Mouse (Mus musculus) megakaryocyte progenitor cell, adult 5-6 weeks (primary cell): Measurements from ENCODE around the gene Cacna1e. TPM values are rescaled to one million over a fixed set of nuclear protein-coding genes. Genes with fewer than 3 reads are reported as not detected.

Experiments
- ATAC-seq: replicated peaks from 2 replicates; pipeline ENCODE4 v1.8.0; 2016; ENCODE audit warnings: mild to moderate bottlenecking, moderate TSS enrichment, inconsistent platforms; ENCODE audit not compliant: poor library complexity
- total RNA-seq, 2 experiments: library from RNA; stranded (forward) in 1 of 2; stranded (reverse) in 1 of 2; fragments of 157-497, 149-512 nt in 1 of 2; fragments of 200-1000 nt in 1 of 2; gene quantifications; 2 replicates each; pipeline versions ENCODE4 v1.2.3 to v1.2.4; 2015 to 2017

Cacna1e gene
- total RNA-seq, 2 experiments from 2014 or later = 0.07 to 0.12 TPM

GRCm38 (mm10) chr1:154841057-154841630 is 43.2 kb downstream of the Cacna1e start:
- peak; percentile 39; the same call in 1 of the 2 replicates for ATAC-seq

- no peak for ATAC-seq
Observed at GRCm38 (mm10) chr1:154839272-154839671, 45.0 kb downstream of the Cacna1e start.

- ATAC-seq = no peak
Observed at GRCm38 (mm10) chr1:154836473-154836872, 47.8 kb downstream of the Cacna1e start.

GRCm38 (mm10) chr1:154832168-154832539 is 52.1 kb downstream of the Cacna1e start:
- ATAC-seq = no peak

- ATAC-seq = no peak
Observed at GRCm38 (mm10) chr1:154831269-154832167, 52.8 kb downstream of the Cacna1e start.

GRCm38 (mm10) chr1:154830051-154830450 is 54.2 kb downstream of the Cacna1e start:
- no peak for ATAC-seq

- ATAC-seq = peak; percentile 96
Observed at GRCm38 (mm10) chr1:154823098-154823497, 61.2 kb downstream of the Cacna1e start.

- no peak for ATAC-seq
Observed at GRCm38 (mm10) chr1:154820422-154820821, 63.9 kb downstream of the Cacna1e start.

- ATAC-seq = no peak
Observed at GRCm38 (mm10) chr1:154819960-154820359, 64.3 kb downstream of the Cacna1e start.

- no peak for ATAC-seq
Observed at GRCm38 (mm10) chr1:154818742-154819141, 65.6 kb downstream of the Cacna1e start.

- ATAC-seq = no peak
Observed at GRCm38 (mm10) chr1:154816836-154817235, 67.5 kb downstream of the Cacna1e start.

GRCm38 (mm10) chr1:154816267-154816666 is 68.0 kb downstream of the Cacna1e start:
- ATAC-seq = no peak

GRCm38 (mm10) chr1:154805742-154806141 is 78.6 kb downstream of the Cacna1e start:
- no peak for ATAC-seq

- no peak for ATAC-seq
Observed at GRCm38 (mm10) chr1:154805038-154805437, 79.3 kb downstream of the Cacna1e start.

- ATAC-seq = no peak
Observed at GRCm38 (mm10) chr1:154802301-154802904, 81.9 kb downstream of the Cacna1e start.

- no peak for ATAC-seq
Observed at GRCm38 (mm10) chr1:154799257-154799656, 85.0 kb downstream of the Cacna1e start.

GRCm38 (mm10) chr1:154798771-154799170 is 85.5 kb downstream of the Cacna1e start:
- ATAC-seq = no peak

- ATAC-seq = no peak
Observed at GRCm38 (mm10) chr1:154796685-154797084, 87.6 kb downstream of the Cacna1e start.

GRCm38 (mm10) chr1:154794518-154794951 is 89.8 kb downstream of the Cacna1e start:
- peak; percentile 71 for ATAC-seq

- ATAC-seq = no peak; the same call in 1 of the 2 replicates
Observed at GRCm38 (mm10) chr1:154791544-154792174, 92.6 kb downstream of the Cacna1e start.

GRCm38 (mm10) chr1:154788491-154788890 is 95.8 kb downstream of the Cacna1e start:
- ATAC-seq = no peak
